Mouse (Mus musculus): ENCODE data around the gene Tmem190. TPM values are rescaled to one million over a fixed set of nuclear protein-coding genes. Genes with fewer than 3 reads are reported as not detected.

The Tmem190 gene
- polyA plus RNA-seq, 1 experiment from 2014 or later, result not detected

GRCm38 (mm10) chr7:4749169-4749568 is 33.6 kb upstream of the Tmem190 start:
- Histone ChIP-seq H3K79me2 (ENCODE audit: inconsistent target) (no peaks in the 10 kb centered on the region), H3K36me3 (ENCODE audit: inconsistent target) (peaks cover 16% of the 10 kb centered on the region; the same call in 1 of the 2 replicates), H3K4me3 (ENCODE audit: inconsistent target) (no peak overlapping the region), H3K27ac (no peak overlapping the region)
- 97% methylated on average over 2 of the region's 2 CpGs for WGBS (ENCODE audit: missing documents)

GRCm38 (mm10) chr7:4751971-4752820 is 30.5 kb upstream of the Tmem190 start:
- 10% methylated on average over 23 of the region's 30 CpGs for WGBS (ENCODE audit: missing documents)
- Histone ChIP-seq H3K27ac (no peak overlapping the region), H3K79me2 (ENCODE audit: inconsistent target) (no peaks in the 10 kb centered on the region), H3K4me3 (ENCODE audit: inconsistent target) (no peak overlapping the region), H3K36me3 (ENCODE audit: inconsistent target) (peaks cover under 1% of the 10 kb centered on the region; the same call in 1 of the 2 replicates)

GRCm38 (mm10) chr7:4752821-4753570 is 29.7 kb upstream of the Tmem190 start, which contains the start of gene Cox6b2:
Gene Cox6b2 (minus strand): TSS chr7:4753094.
- no peak within 1 kb of the TSS for H3K27ac ChIP-seq
- no peak within 1 kb of the TSS for H3K4me3 ChIP-seq (ENCODE audit: inconsistent target)
- H3K79me2 ChIP-seq (ENCODE audit: inconsistent target), result no peaks in the 10 kb centered on the region
- 16% methylated on average over 23 of the region's 24 CpGs for WGBS (ENCODE audit: missing documents)
- H3K36me3 ChIP-seq (ENCODE audit: inconsistent target), result no peaks in the 10 kb centered on the region

- Histone ChIP-seq H3K79me2 (ENCODE audit: inconsistent target) (no peaks in the 10 kb centered on the region), H3K27ac (no peak overlapping the region), H3K36me3 (ENCODE audit: inconsistent target) (no peaks in the 10 kb centered on the region), H3K4me3 (ENCODE audit: inconsistent target) (no peak overlapping the region)
- WGBS (ENCODE audit: missing documents), result 43% methylated on average over 1 of the region's 1 CpGs
Measured at GRCm38 (mm10) chr7:4759670-4760069, 23.1 kb upstream of the Tmem190 start.

- no peaks in the 10 kb centered on the region for H3K79me2 ChIP-seq (ENCODE audit: inconsistent target)
- no peak overlapping the region for H3K27ac ChIP-seq
- H3K36me3 ChIP-seq (ENCODE audit: inconsistent target), result no peaks in the 10 kb centered on the region
- no peak overlapping the region for H3K4me3 ChIP-seq (ENCODE audit: inconsistent target)
- 52% methylated on average over 4 of the region's 4 CpGs for WGBS (ENCODE audit: missing documents)
Measured at GRCm38 (mm10) chr7:4764946-4765710, 17.6 kb upstream of the Tmem190 start.

GRCm38 (mm10) chr7:4771202-4771601 is 11.5 kb upstream of the Tmem190 start, which contains the start of gene Fam71e2:
Gene Fam71e2 (minus strand): TSS chr7:4771302.
- Histone ChIP-seq H3K27ac (no peak within 1 kb of the TSS), H3K36me3 (ENCODE audit: inconsistent target) (no peaks in the 10 kb centered on the region), H3K4me3 (ENCODE audit: inconsistent target) (no peak within 1 kb of the TSS), H3K79me2 (ENCODE audit: inconsistent target) (no peaks in the 10 kb centered on the region)
- 69% methylated on average over 3 of the region's 5 CpGs for WGBS (ENCODE audit: missing documents)

GRCm38 (mm10) chr7:4776131-4776530 is 6.6 kb upstream of the Tmem190 start:
- Histone ChIP-seq H3K27ac (no peak overlapping the region), H3K79me2 (ENCODE audit: inconsistent target) (no peaks in the 10 kb centered on the region), H3K4me3 (ENCODE audit: inconsistent target) (no peak overlapping the region), H3K36me3 (ENCODE audit: inconsistent target) (no peaks in the 10 kb centered on the region)
- WGBS (ENCODE audit: missing documents), result 71% methylated on average over 10 of the region's 10 CpGs

GRCm38 (mm10) chr7:4776861-4777830 is 5.6 kb upstream of the Tmem190 start:
- WGBS (ENCODE audit: missing documents), result 6% methylated on average over 39 of the region's 56 CpGs
- Histone ChIP-seq H3K36me3 (ENCODE audit: inconsistent target) (no peaks in the 10 kb centered on the region), H3K27ac (no peak overlapping the region), H3K79me2 (ENCODE audit: inconsistent target) (no peaks in the 10 kb centered on the region), H3K4me3 (ENCODE audit: inconsistent target) (no peak overlapping the region)

- no peak overlapping the region for H3K4me3 ChIP-seq (ENCODE audit: inconsistent target)
- no peaks in the 10 kb centered on the region for H3K36me3 ChIP-seq (ENCODE audit: inconsistent target)
- WGBS (ENCODE audit: missing documents), result 48% methylated on average over 20 of the region's 20 CpGs
- no peak overlapping the region for H3K27ac ChIP-seq
- H3K79me2 ChIP-seq (ENCODE audit: inconsistent target), result no peaks in the 10 kb centered on the region
Measured at GRCm38 (mm10) chr7:4777851-4778637, 4.7 kb upstream of the Tmem190 start.

- H3K79me2 ChIP-seq (ENCODE audit: inconsistent target), result no peaks in the 10 kb centered on the region
- 2% methylated on average over 5 of the region's 5 CpGs for WGBS (ENCODE audit: missing documents)
- H3K27ac ChIP-seq, result no peak overlapping the region
- H3K4me3 ChIP-seq (ENCODE audit: inconsistent target), result no peak overlapping the region
- no peaks in the 10 kb centered on the region for H3K36me3 ChIP-seq (ENCODE audit: inconsistent target)
Measured at GRCm38 (mm10) chr7:4779921-4780320, 2.8 kb upstream of the Tmem190 start.

GRCm38 (mm10) chr7:4782130-4782529 is 607 bp upstream of the Tmem190 start:
- 38% methylated on average over 3 of the region's 3 CpGs for WGBS (ENCODE audit: missing documents)
- Histone ChIP-seq H3K79me2 (ENCODE audit: inconsistent target) (no peaks in the 10 kb centered on the region), H3K36me3 (ENCODE audit: inconsistent target) (no peaks in the 10 kb centered on the region), H3K27ac (no peak overlapping the region), H3K4me3 (ENCODE audit: inconsistent target) (no peak overlapping the region)

- H3K79me2 ChIP-seq (ENCODE audit: inconsistent target), result no peaks in the 10 kb centered on the region
- no peaks in the 10 kb centered on the region for H3K36me3 ChIP-seq (ENCODE audit: inconsistent target)
- WGBS (ENCODE audit: missing documents), result 84% methylated on average over 14 of the region's 14 CpGs
- H3K27ac ChIP-seq, result no peak overlapping the region
- no peak overlapping the region for H3K4me3 ChIP-seq (ENCODE audit: inconsistent target)
Measured at GRCm38 (mm10) chr7:4783667-4784268, 1.0 kb downstream of the Tmem190 start.
